Mouse (Mus musculus): ENCODE results near the gene Mical3. TPM values are rescaled to one million over a fixed set of nuclear protein-coding genes. Genes with fewer than 3 reads are reported as not detected.

Mical3 gene
- polyA plus RNA-seq, 1 experiment from 2014 or later: 11.1 TPM

- WGBS: 92% methylated on average over 3 of the region's 3 CpGs
- H3K27ac ChIP-seq (replicated peaks; ENCODE audit: low read depth, low read length): no peak overlapping the region
- no peaks in the 10 kb centered on the region for H3K4me1 ChIP-seq (ENCODE audit: control insufficient read depth, insufficient read depth, low read length)
- H3K27me3 ChIP-seq (ENCODE audit: control insufficient read depth, insufficient read depth, low read length): no peaks in the 10 kb centered on the region
- H3K36me3 ChIP-seq (replicated peaks; ENCODE audit: control insufficient read depth, insufficient read depth, low read depth, low read length): no peaks in the 10 kb centered on the region
- ATAC-seq (replicated peaks; ENCODE audit: insufficient number of reproducible peaks, low FRiP score, low TSS enrichment, low read depth) (no peak), DNase-seq (ENCODE audit: low spot score) (no peak)
- H3K9me3 ChIP-seq (replicated peaks; ENCODE audit: control insufficient read depth, low read length): no peaks in the 10 kb centered on the region
- H3K9ac ChIP-seq (replicated peaks; ENCODE audit: low read length): no peak overlapping the region
- H3K4me2 ChIP-seq (ENCODE audit: low read depth, low read length): no peak overlapping the region
- no peak overlapping the region for H3K4me3 ChIP-seq (ENCODE audit: low read depth, low read length)
Observed at GRCm38 (mm10) chr6:120986172-120986571, 144.6 kb downstream of the Mical3 start.

GRCm38 (mm10) chr6:120982314-120982713 is 148.5 kb downstream of the Mical3 start:
- H3K36me3 ChIP-seq (replicated peaks; ENCODE audit: control insufficient read depth, insufficient read depth, low read depth, low read length): no peaks in the 10 kb centered on the region
- DNase-seq (ENCODE audit: low spot score) (no peak), ATAC-seq (replicated peaks; ENCODE audit: insufficient number of reproducible peaks, low FRiP score, low TSS enrichment, low read depth) (no peak)
- H3K27me3 ChIP-seq (ENCODE audit: control insufficient read depth, insufficient read depth, low read length): no peaks in the 10 kb centered on the region
- no peak overlapping the region for H3K9ac ChIP-seq (replicated peaks; ENCODE audit: low read length)
- no peaks in the 10 kb centered on the region for H3K9me3 ChIP-seq (replicated peaks; ENCODE audit: control insufficient read depth, low read length)
- 95% methylated on average over 13 of the region's 13 CpGs for WGBS
- H3K4me1 ChIP-seq (ENCODE audit: control insufficient read depth, insufficient read depth, low read length): no peaks in the 10 kb centered on the region; the same call in 1 of the 2 replicates
- H3K4me2 ChIP-seq (ENCODE audit: low read depth, low read length): no peak overlapping the region
- no peak overlapping the region for H3K4me3 ChIP-seq (ENCODE audit: low read depth, low read length)
- H3K27ac ChIP-seq (replicated peaks; ENCODE audit: low read depth, low read length): no peak overlapping the region

- H3K4me1 ChIP-seq (ENCODE audit: control insufficient read depth, insufficient read depth, low read length): no peaks in the 10 kb centered on the region; the same call in 1 of the 2 replicates
- no peak overlapping the region for H3K4me3 ChIP-seq (ENCODE audit: low read depth, low read length)
- no peak overlapping the region for H3K27ac ChIP-seq (replicated peaks; ENCODE audit: low read depth, low read length)
- no peak overlapping the region for H3K4me2 ChIP-seq (ENCODE audit: low read depth, low read length)
- H3K9me3 ChIP-seq (replicated peaks; ENCODE audit: control insufficient read depth, low read length): no peaks in the 10 kb centered on the region
- DNase-seq (ENCODE audit: low spot score) (peak; percentile 37), ATAC-seq (replicated peaks; ENCODE audit: insufficient number of reproducible peaks, low FRiP score, low TSS enrichment, low read depth) (no peak)
- H3K27me3 ChIP-seq (ENCODE audit: control insufficient read depth, insufficient read depth, low read length): no peaks in the 10 kb centered on the region
- H3K9ac ChIP-seq (replicated peaks; ENCODE audit: low read length): no peak overlapping the region
- no peaks in the 10 kb centered on the region for H3K36me3 ChIP-seq (replicated peaks; ENCODE audit: control insufficient read depth, insufficient read depth, low read depth, low read length)
- WGBS: 55% methylated on average over 6 of the region's 6 CpGs
Observed at GRCm38 (mm10) chr6:120981537-120981936, 149.3 kb downstream of the Mical3 start.

GRCm38 (mm10) chr6:120978019-120978621 is 152.7 kb downstream of the Mical3 start:
- H3K36me3 ChIP-seq (replicated peaks; ENCODE audit: control insufficient read depth, insufficient read depth, low read depth, low read length): no peaks in the 10 kb centered on the region
- H3K4me3 ChIP-seq (ENCODE audit: low read depth, low read length): no peak overlapping the region
- WGBS: 43% methylated on average over 18 of the region's 18 CpGs
- H3K9me3 ChIP-seq (replicated peaks; ENCODE audit: control insufficient read depth, low read length): no peaks in the 10 kb centered on the region
- DNase-seq (ENCODE audit: low spot score): peak; percentile 53
- no peaks in the 10 kb centered on the region; the same call in 1 of the 2 replicates for H3K4me1 ChIP-seq (ENCODE audit: control insufficient read depth, insufficient read depth, low read length)
- 0 out of 2 replicates have a peak overlapping the region, but pooled peaks have one; percentile 18 for H3K9ac ChIP-seq (replicated peaks; ENCODE audit: low read length)
- no peaks in the 10 kb centered on the region for H3K27me3 ChIP-seq (ENCODE audit: control insufficient read depth, insufficient read depth, low read length)
- H3K4me2 ChIP-seq (ENCODE audit: low read depth, low read length): no peak overlapping the region
- H3K27ac ChIP-seq (replicated peaks; ENCODE audit: low read depth, low read length): no peak overlapping the region
- ATAC-seq (replicated peaks; ENCODE audit: insufficient number of reproducible peaks, low FRiP score, low TSS enrichment, low read depth): peak; percentile 45

GRCm38 (mm10) chr6:120976991-120977390 is 153.8 kb downstream of the Mical3 start:
- Histone ChIP-seq H3K4me1 (ENCODE audit: control insufficient read depth, insufficient read depth, low read length) (no peaks in the 10 kb centered on the region; the same call in 1 of the 2 replicates), H3K4me2 (ENCODE audit: low read depth, low read length) (no peak overlapping the region), H3K4me3 (ENCODE audit: low read depth, low read length) (no peak overlapping the region), H3K27me3 (ENCODE audit: control insufficient read depth, insufficient read depth, low read length) (no peaks in the 10 kb centered on the region), H3K27ac (replicated peaks; ENCODE audit: low read depth, low read length) (no peak overlapping the region), H3K36me3 (replicated peaks; ENCODE audit: control insufficient read depth, insufficient read depth, low read depth, low read length) (no peaks in the 10 kb centered on the region), H3K9me3 (replicated peaks; ENCODE audit: control insufficient read depth, low read length) (no peaks in the 10 kb centered on the region), H3K9ac (replicated peaks; ENCODE audit: low read length) (no peak overlapping the region)
- WGBS: 69% methylated on average over 11 of the region's 11 CpGs
- ATAC-seq (replicated peaks; ENCODE audit: insufficient number of reproducible peaks, low FRiP score, low TSS enrichment, low read depth): peak; percentile 60; the same call in 1 of the 2 replicates
- DNase-seq (ENCODE audit: low spot score): no peak

- no peaks in the 10 kb centered on the region for H3K36me3 ChIP-seq (replicated peaks; ENCODE audit: control insufficient read depth, insufficient read depth, low read depth, low read length)
- no peak overlapping the region for H3K4me3 ChIP-seq (ENCODE audit: low read depth, low read length)
- DNase-seq (ENCODE audit: low spot score) (no peak), ATAC-seq (replicated peaks; ENCODE audit: insufficient number of reproducible peaks, low FRiP score, low TSS enrichment, low read depth) (no peak)
- WGBS: 74% methylated on average over 12 of the region's 12 CpGs
- H3K27ac ChIP-seq (replicated peaks; ENCODE audit: low read depth, low read length): no peak overlapping the region
- no peak overlapping the region for H3K4me2 ChIP-seq (ENCODE audit: low read depth, low read length)
- no peaks in the 10 kb centered on the region; the same call in 1 of the 2 replicates for H3K4me1 ChIP-seq (ENCODE audit: control insufficient read depth, insufficient read depth, low read length)
- H3K9ac ChIP-seq (replicated peaks; ENCODE audit: low read length): no peak overlapping the region
- no peaks in the 10 kb centered on the region for H3K27me3 ChIP-seq (ENCODE audit: control insufficient read depth, insufficient read depth, low read length)
- no peaks in the 10 kb centered on the region for H3K9me3 ChIP-seq (replicated peaks; ENCODE audit: control insufficient read depth, low read length)
Observed at GRCm38 (mm10) chr6:120976097-120976496, 154.7 kb downstream of the Mical3 start.

GRCm38 (mm10) chr6:120971797-120972590 is 158.8 kb downstream of the Mical3 start:
- no peaks in the 10 kb centered on the region for H3K36me3 ChIP-seq (replicated peaks; ENCODE audit: control insufficient read depth, insufficient read depth, low read depth, low read length)
- WGBS: 61% methylated on average over 14 of the region's 14 CpGs
- H3K27me3 ChIP-seq (ENCODE audit: control insufficient read depth, insufficient read depth, low read length): no peaks in the 10 kb centered on the region
- DNase-seq (ENCODE audit: low spot score) (peak; percentile 82), ATAC-seq (replicated peaks; ENCODE audit: insufficient number of reproducible peaks, low FRiP score, low TSS enrichment, low read depth) (0 out of 2 replicates have a peak, but pooled peaks have one; percentile 49)
- no peaks in the 10 kb centered on the region for H3K4me1 ChIP-seq (ENCODE audit: control insufficient read depth, insufficient read depth, low read length)
- H3K9ac ChIP-seq (replicated peaks; ENCODE audit: low read length): no peak overlapping the region
- no peak overlapping the region for H3K4me3 ChIP-seq (ENCODE audit: low read depth, low read length)
- H3K9me3 ChIP-seq (replicated peaks; ENCODE audit: control insufficient read depth, low read length): no peaks in the 10 kb centered on the region
- no peak overlapping the region for H3K27ac ChIP-seq (replicated peaks; ENCODE audit: low read depth, low read length)
- no peak overlapping the region for H3K4me2 ChIP-seq (ENCODE audit: low read depth, low read length)
